Mouse (Mus musculus) telencephalon, adult 2 months (tissue): ENCODE data around the gene Pex14.

Experiments used
- DNase-seq: peaks from one replicate; pipeline ENCODE4 v3.0.0-alpha.2; 2011; ENCODE audit warnings: low read depth, low spot score

The Pex14 gene

GRCm38 (mm10) chr4:148985541-148986476, 113.9 kb downstream of the Pex14 start:
- peak; percentile 15 for DNase-seq

GRCm38 (mm10) chr4:148984701-148985540, 114.8 kb downstream of the Pex14 start:
- no peak for DNase-seq

- DNase-seq = no peak
Measured at GRCm38 (mm10) chr4:148982274-148982673, 117.4 kb downstream of the Pex14 start.

- DNase-seq = no peak
Measured at GRCm38 (mm10) chr4:148979837-148980236, 119.8 kb downstream of the Pex14 start.

GRCm38 (mm10) chr4:148978926-148979325, 120.8 kb downstream of the Pex14 start:
- DNase-seq = no peak

- no peak for DNase-seq
Measured at GRCm38 (mm10) chr4:148978221-148978855, 121.3 kb downstream of the Pex14 start.

GRCm38 (mm10) chr4:148974833-148975232, 124.8 kb downstream of the Pex14 start:
- no peak for DNase-seq

GRCm38 (mm10) chr4:148973387-148973786, 126.3 kb downstream of the Pex14 start:
- no peak for DNase-seq

GRCm38 (mm10) chr4:148972707-148973106, 127.0 kb downstream of the Pex14 start:
- no peak for DNase-seq

- no peak for DNase-seq
Measured at GRCm38 (mm10) chr4:148971613-148972242, 127.9 kb downstream of the Pex14 start.

- no peak for DNase-seq
Measured at GRCm38 (mm10) chr4:148970742-148971141, 128.9 kb downstream of the Pex14 start.

GRCm38 (mm10) chr4:148969610-148970009, 130.1 kb downstream of the Pex14 start:
- DNase-seq = no peak

GRCm38 (mm10) chr4:148968859-148969258, 130.8 kb downstream of the Pex14 start:
- no peak for DNase-seq

GRCm38 (mm10) chr4:148966132-148966531, 133.5 kb downstream of the Pex14 start:
- peak; percentile 39 for DNase-seq

- no peak for DNase-seq
Measured at GRCm38 (mm10) chr4:148964541-148965310, 134.9 kb downstream of the Pex14 start.

- DNase-seq = no peak
Measured at GRCm38 (mm10) chr4:148962096-148962495, 137.6 kb downstream of the Pex14 start.

- DNase-seq = no peak
Measured at GRCm38 (mm10) chr4:148961081-148961480, 138.6 kb downstream of the Pex14 start.

- DNase-seq = no peak
Measured at GRCm38 (mm10) chr4:148960011-148960410, 139.7 kb downstream of the Pex14 start.

GRCm38 (mm10) chr4:148955131-148955813, 144.4 kb downstream of the Pex14 start:
- DNase-seq = no peak
